Mouse (Mus musculus): ENCODE results near the gene Lst1.

GRCm38 (mm10) chr17:35147348-35147747, 40.9 kb downstream of the Lst1 start:
- TF ChIP-seq GATA1 (IDR thresholded peaks at IDR 0.05; ENCODE audit: borderline replicate concordance, low read length) (no peak), FLI1 (IDR thresholded peaks at IDR 0.05; ENCODE audit: low read length) (no peak)

Measured in megakaryocyte, embryonic 14.5 days (primary cell).